8 mouse cellular contexts compared by ENCODE assay signal in the genomic region with DNA sequence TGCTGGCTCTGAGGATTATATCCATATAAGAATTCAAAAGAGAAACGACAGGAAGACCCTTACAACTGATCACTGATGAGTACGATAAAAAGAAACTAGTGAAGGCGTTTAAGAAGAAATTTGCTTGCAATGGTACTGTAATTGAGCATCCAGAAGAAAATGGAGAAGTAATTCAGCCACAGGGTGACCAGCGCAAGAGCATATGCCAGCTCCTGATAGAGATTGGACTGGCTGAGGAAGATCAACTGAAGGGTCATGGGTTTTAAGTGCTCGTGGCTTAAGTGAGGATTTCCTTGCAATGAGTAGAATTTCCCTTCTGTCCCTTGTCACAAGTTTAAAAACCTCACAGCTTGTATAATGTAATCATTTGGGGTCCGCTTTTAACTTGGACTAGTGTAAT. TPM values are rescaled to one million over a fixed set of nuclear protein-coding genes. Genes with fewer than 3 reads are reported as not detected.
DNase-seq lines count a peak whose midpoint lies in the region; ATAC-seq and TF ChIP-seq lines count a peak whose summit lies in the region.
"Not testable (repeated sequence)": the region's sequence is repeated elsewhere in the genome, so short reads cannot be mapped to it uniquely, and the experiment has no call there.

No protein-coding gene starts in this region.

- not testable (repeated sequence) for TF ChIP-seq POLR2A in cerebellum, adult 2 months (IDR thresholded peaks at IDR 0.05; ENCODE audit: borderline replicate concordance, insufficient read depth, low read length)

- not testable (repeated sequence) for TF ChIP-seq EP300 in lung, postnatal 0 days (IDR thresholded peaks at IDR 0.05)

- not testable (repeated sequence) for TF ChIP-seq CTCF in cerebellum, adult 2 months (IDR thresholded peaks at IDR 0.05; ENCODE audit: borderline replicate concordance, insufficient read depth, low read depth, low read length); lung, postnatal 0 days (IDR thresholded peaks at IDR 0.05)

- H3K36me3 ChIP-seq in forebrain, embryonic 10.5 days (replicated peaks); heart, embryonic 13.5 days; intestine, embryonic 14.5 days (ENCODE audit: control insufficient read depth, insufficient read depth, low read length); limb, embryonic 13.5 days; lung, postnatal 0 days (ENCODE audit: insufficient read depth, low read length); neural tube, embryonic 11.5 days (ENCODE audit: control insufficient read depth, insufficient read depth, low read length): not testable (repeated sequence)

- not testable (repeated sequence) for H3K27me3 ChIP-seq in cerebellum, adult 2 months (ENCODE audit: control insufficient read depth, insufficient read depth, low read length); forebrain, embryonic 10.5 days (ENCODE audit: poor library complexity, severe bottlenecking); heart, embryonic 13.5 days (replicated peaks); intestine, embryonic 14.5 days (replicated peaks; ENCODE audit: control insufficient read depth, insufficient read depth, low read length); limb, embryonic 13.5 days; lung, postnatal 0 days (replicated peaks; ENCODE audit: insufficient read depth, low read length); neural tube, embryonic 11.5 days (ENCODE audit: control insufficient read depth, insufficient read depth, low read length)

- ATAC-seq in heart, embryonic 13.5 days (ENCODE audit: extremely low read depth, insufficient number of reproducible peaks, low FRiP score, low TSS enrichment); intestine, embryonic 14.5 days (replicated peaks; ENCODE audit: low FRiP score, low TSS enrichment, low read depth); limb, embryonic 13.5 days (ENCODE audit: low FRiP score, low read depth); lung, postnatal 0 days; neural tube, embryonic 11.5 days (ENCODE audit: insufficient read depth, low FRiP score, low TSS enrichment): not testable (repeated sequence)

- 59% methylated on average over 6 of the region's 6 CpGs for WGBS in cerebellum, adult 2 months
- 67% methylated on average over 6 of the region's 6 CpGs for WGBS in forebrain, embryonic 10.5 days
- 58% methylated on average over 6 of the region's 6 CpGs for WGBS in heart, embryonic 13.5 days
- 59% methylated on average over 6 of the region's 6 CpGs for WGBS in intestine, embryonic 14.5 days
- WGBS in limb, embryonic 13.5 days: 64% methylated on average over 6 of the region's 6 CpGs
- 50% methylated on average over 6 of the region's 6 CpGs for WGBS in lung, postnatal 0 days
- 64% methylated on average over 6 of the region's 6 CpGs for WGBS in neural tube, embryonic 11.5 days

- H3K4me2 ChIP-seq in heart, embryonic 13.5 days: peak overlapping the region; percentile 77
- H3K4me2 ChIP-seq in intestine, embryonic 14.5 days (ENCODE audit: low read length): peak overlapping the region; percentile 59
- H3K4me2 ChIP-seq in limb, embryonic 13.5 days (replicated peaks): peak overlapping the region; percentile 64
- H3K4me2 ChIP-seq in lung, postnatal 0 days (replicated peaks; ENCODE audit: low read depth, low read length): peak overlapping the region; percentile 52
- peak overlapping the region; percentile 42 for H3K4me2 ChIP-seq in neural tube, embryonic 11.5 days (ENCODE audit: low read depth)

- peak overlapping the region; percentile 55 for H3K4me3 ChIP-seq in cerebellum, adult 2 months (replicated peaks; ENCODE audit: insufficient read depth, low read depth, low read length)
- H3K4me3 ChIP-seq in forebrain, embryonic 10.5 days: peak overlapping the region; percentile 48
- peak overlapping the region; percentile 51 for H3K4me3 ChIP-seq in heart, embryonic 13.5 days
- peak overlapping the region; percentile 33 for H3K4me3 ChIP-seq in intestine, embryonic 14.5 days (ENCODE audit: low read depth, low read length)
- H3K4me3 ChIP-seq in limb, embryonic 13.5 days: peak overlapping the region; percentile 37
- peak overlapping the region; percentile 16; the same call in 1 of the 2 replicates for H3K4me3 ChIP-seq in lung, postnatal 0 days (ENCODE audit: low read depth, low read length)
- peak overlapping the region; percentile 25 for H3K4me3 ChIP-seq in neural tube, embryonic 11.5 days (ENCODE audit: low read depth, low read length)

- DNase-seq in cerebellum, adult 2 months; forebrain, embryonic 10.5 days (ENCODE audit: extremely low spot score, low spot score); intestine, embryonic 14.5 days (ENCODE audit: low spot score); lung, postnatal 0 days (ENCODE audit: low spot score); neural tube, embryonic 11.5 days (ENCODE audit: low spot score): not testable (repeated sequence)
- peak; percentile 1 for DNase-seq in telencephalon, adult 2 months (ENCODE audit: low read depth, low spot score)

- H3K9ac ChIP-seq in heart, embryonic 13.5 days: peak overlapping the region; percentile 76
- H3K9ac ChIP-seq in intestine, embryonic 14.5 days (ENCODE audit: low read length): peak overlapping the region; percentile 34; the same call in 1 of the 2 replicates
- peak overlapping the region; percentile 54; the same call in 1 of the 2 replicates for H3K9ac ChIP-seq in limb, embryonic 13.5 days
- H3K9ac ChIP-seq in lung, postnatal 0 days (replicated peaks; ENCODE audit: low read depth): not testable (repeated sequence)
- H3K9ac ChIP-seq in neural tube, embryonic 11.5 days (ENCODE audit: low read length): peak overlapping the region; percentile 43; the same call in 1 of the 2 replicates

- not testable (repeated sequence) for H3K9me3 ChIP-seq in forebrain, embryonic 10.5 days; heart, embryonic 13.5 days; intestine, embryonic 14.5 days (ENCODE audit: control insufficient read depth, low read length); limb, embryonic 13.5 days; lung, postnatal 0 days (ENCODE audit: low read length); neural tube, embryonic 11.5 days (ENCODE audit: control insufficient read depth, low read length)

- not testable (repeated sequence) for H3K4me1 ChIP-seq in cerebellum, adult 2 months (ENCODE audit: control insufficient read depth, insufficient read depth, low read length); forebrain, embryonic 10.5 days; heart, embryonic 13.5 days; intestine, embryonic 14.5 days (replicated peaks; ENCODE audit: control insufficient read depth, insufficient read depth, low read length); limb, embryonic 13.5 days; lung, postnatal 0 days (ENCODE audit: insufficient read depth, low read depth, low read length); neural tube, embryonic 11.5 days (ENCODE audit: control insufficient read depth, insufficient read depth, low read length)

- H3K27ac ChIP-seq in cerebellum, adult 2 months (ENCODE audit: insufficient read depth, low read length); heart, embryonic 13.5 days (replicated peaks); limb, embryonic 13.5 days; lung, postnatal 0 days (ENCODE audit: low read length); neural tube, embryonic 11.5 days (ENCODE audit: low read depth, low read length): not testable (repeated sequence)
- peak overlapping the region; percentile 66 for H3K27ac ChIP-seq in forebrain, embryonic 10.5 days
- 0 out of 2 replicates have a peak overlapping the region, but pooled peaks have one; percentile 33 for H3K27ac ChIP-seq in intestine, embryonic 14.5 days (ENCODE audit: low read depth)

RNA-seq across cellular contexts. Expression of a gene that starts 58.4 kb away (rescaled TPM):
- 7.8 and 8.0 TPM in 2 replicates for polyA plus RNA-seq in cerebellum, adult 2 months (2012; rRNA removed)
- polyA plus RNA-seq in forebrain, embryonic 10.5 days (2016; fragmentation: Nextera tagmentation; extraction: Ambion mirVana): 6.0 and 6.5 TPM in 2 replicates
- polyA plus RNA-seq in heart, embryonic 13.5 days (2015; fragmentation: Nextera tagmentation; extraction: Ambion mirVana): 2.9 and 3.2 TPM in 2 replicates
- 4.2 and 4.3 TPM in 2 replicates for polyA plus RNA-seq in intestine, embryonic 14.5 days (2014; fragmentation: Nextera tagmentation; extraction: Ambion mirVana)
- 7.5 and 7.7 TPM in 2 replicates for polyA plus RNA-seq in limb, embryonic 13.5 days (2015; fragmentation: Nextera tagmentation; extraction: Ambion mirVana)
- 1.6 and 1.7 TPM in 2 replicates for polyA plus RNA-seq in lung, postnatal 0 days (2015; fragmentation: Nextera tagmentation; extraction: Ambion mirVana)
- 5.9 and 6.5 TPM in 2 replicates for polyA plus RNA-seq in neural tube, embryonic 11.5 days (2014; fragmentation: Nextera tagmentation; extraction: Ambion mirVana)
